Mouse (Mus musculus) gastrocnemius, postnatal 14 days (tissue): ENCODE measurements around the gene Parp14. TPM values are rescaled to one million over a fixed set of nuclear protein-coding genes. Genes with fewer than 3 reads are reported as not detected.
"Not testable (repeated sequence)": the region's sequence is repeated elsewhere in the genome, so short reads cannot be mapped to it uniquely, and the experiment has no call there.

ENCODE experiments used
- DNase-seq: peaks from one replicate; pipeline ENCODE4 v3.0.0; 2021; ENCODE audit warnings: mixed read lengths
- intact Hi-C: fragments of 180-260 bp; cut with DNase I; formaldehyde crosslinking; loops from one replicate; pipeline ENCODE4 v1.15.1; 2025; ENCODE audit warnings: low total_unique reads
- long read RNA-seq, 2 experiments: library from polyadenylated mRNA; stranded (forward); transcript quantifications; one replicate each; pipeline ENCODE4 v2.0.0; 2021
- total RNA-seq, 2 experiments: library from RNA; stranded (reverse); gene quantifications; 2 replicates each; pipeline ENCODE4 v1.2.3; 2021

Parp14 gene
- 1 to 10 TPM; 3.0 to 3.3 TPM for total RNA-seq
- long read RNA-seq, experiment 1 = 0 reads
- long read RNA-seq, experiment 2, full-length matches to known transcripts = 1 of 1 reads
- long read RNA-seq, experiment 2, partial matches to known transcripts = 0 of 1 reads
- long read RNA-seq, experiment 2, other reads (novel, unspliced or antisense) = 0 of 1 reads

- DNase-seq = peak; percentile 22
- intact Hi-C loops = no loop called here
These were observed at the start of gene Parp14 for GRCm38 (mm10) chr16:35871048-35871851. Gene Parp14, minus strand, starts transcription at chr16:35871544.

DNA sequence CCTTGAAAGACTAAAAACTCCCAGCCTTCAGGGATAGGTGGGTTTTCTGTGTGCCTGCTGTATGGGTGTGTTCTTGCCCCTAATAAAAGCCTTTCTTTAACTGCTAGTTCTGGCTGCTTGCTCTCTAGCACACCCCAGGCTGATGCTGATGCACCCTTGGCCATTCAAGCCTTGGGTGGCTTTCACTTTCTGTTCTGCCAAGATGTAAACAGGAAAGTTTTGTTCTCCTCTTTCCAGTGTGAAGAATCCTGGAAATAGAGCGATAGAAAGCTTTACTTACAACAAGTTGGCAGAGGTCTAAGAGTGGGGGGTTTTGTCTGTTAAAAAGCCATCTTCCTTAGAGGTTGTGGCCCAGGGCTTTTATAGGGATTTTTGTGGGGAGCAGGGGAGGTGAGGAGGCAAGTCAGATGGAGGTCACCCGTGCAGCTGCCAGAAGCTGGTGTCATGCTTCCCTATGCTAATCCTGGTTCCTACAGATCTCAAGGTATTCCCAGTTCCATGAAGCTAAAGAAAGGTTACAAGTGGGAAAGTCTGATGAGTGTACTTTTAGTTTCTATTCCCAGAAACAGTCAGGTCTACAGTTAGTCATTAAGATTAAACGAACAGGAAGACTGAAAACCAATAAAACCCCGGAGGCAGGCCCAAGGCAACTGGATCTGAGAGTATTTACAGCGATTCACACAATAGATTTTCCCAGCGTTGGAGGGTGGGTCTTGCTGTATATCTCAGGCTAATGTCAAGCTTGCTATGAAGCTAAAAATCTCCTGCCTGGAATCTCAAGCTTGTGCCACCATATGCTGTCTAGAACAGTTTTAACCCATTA, 47.6 kb upstream of the Parp14 start:
- no peak for DNase-seq
- intact Hi-C loops = no loop called here

GRCm38 (mm10) chr16:35914301-35914700, 43.0 kb upstream of the Parp14 start:
- intact Hi-C loops = no loop called here
- DNase-seq = no peak

DNA sequence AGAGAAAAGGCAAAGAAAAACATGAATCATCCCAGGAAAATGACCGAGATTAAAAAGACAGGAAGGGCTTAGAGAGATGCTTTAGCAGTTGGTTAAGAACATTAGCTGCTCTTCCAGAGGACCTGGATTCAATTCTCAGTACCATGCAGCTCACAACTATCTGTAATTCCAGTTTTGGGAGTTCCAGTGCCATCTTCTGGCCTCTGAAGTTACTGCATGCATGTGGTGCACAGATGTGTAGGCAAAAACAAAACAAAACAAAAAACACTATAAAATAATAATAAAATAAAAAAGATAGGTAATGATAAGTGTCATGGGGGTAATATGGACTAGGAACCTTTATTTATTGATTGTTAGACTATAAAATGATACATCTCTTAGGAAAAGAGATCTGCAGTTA, 42.2 kb upstream of the Parp14 start:
- intact Hi-C loops = no loop called here

DNA sequence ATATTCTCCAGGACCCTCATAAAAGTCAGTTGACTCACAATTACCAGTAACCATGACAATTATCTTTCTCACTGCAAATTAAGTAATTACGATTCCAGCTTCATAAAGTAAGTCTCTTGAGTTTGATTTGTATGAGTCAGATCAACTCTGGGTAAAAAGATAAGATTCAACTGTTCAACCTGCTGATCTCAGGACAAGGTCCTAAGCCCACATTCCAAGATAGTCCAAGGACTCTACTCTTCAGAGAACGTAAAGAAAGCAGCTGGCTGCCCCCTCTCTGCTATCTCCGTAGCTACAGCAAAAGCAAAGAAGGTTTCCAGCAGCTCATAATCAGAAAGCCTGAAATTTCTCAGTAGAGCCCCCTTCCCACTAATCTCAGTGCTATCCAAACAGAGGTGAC, 40.1 kb upstream of the Parp14 start:
- intact Hi-C loops = no loop called here

More for the DNA sequence above, 42.2 kb upstream of the Parp14 start:
- no peak for DNase-seq

GRCm38 (mm10) chr16:35907432-35908201, 36.3 kb upstream of the Parp14 start:
- intact Hi-C loops = no loop called here
- no peak for DNase-seq

More for the DNA sequence above, 40.1 kb upstream of the Parp14 start:
- no peak for DNase-seq

DNA sequence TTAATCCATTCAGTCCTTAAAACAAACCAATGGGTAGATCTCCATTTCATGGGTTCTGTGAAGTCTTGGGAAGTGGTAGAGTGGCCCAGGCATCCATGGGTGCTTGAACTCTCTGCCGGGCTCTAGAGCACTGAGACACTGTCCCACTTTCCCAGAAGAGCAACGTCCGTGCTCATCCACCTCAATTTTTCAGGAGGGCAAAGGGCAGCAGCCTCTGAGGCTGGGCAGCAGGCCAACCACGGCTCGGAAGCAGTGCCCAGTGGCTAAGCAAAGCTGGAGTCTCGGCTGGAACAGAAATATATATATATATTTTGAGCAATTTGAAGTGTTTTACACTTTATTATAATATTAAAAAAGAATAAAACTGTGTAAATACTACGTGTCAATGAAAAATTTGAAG, 35.5 kb upstream of the Parp14 start:
- no peak for DNase-seq
- intact Hi-C loops = no loop called here

GRCm38 (mm10) chr16:35905819-35906485, 34.6 kb upstream of the Parp14 start:
- DNase-seq = no peak
- intact Hi-C loops = no loop called here

DNA sequence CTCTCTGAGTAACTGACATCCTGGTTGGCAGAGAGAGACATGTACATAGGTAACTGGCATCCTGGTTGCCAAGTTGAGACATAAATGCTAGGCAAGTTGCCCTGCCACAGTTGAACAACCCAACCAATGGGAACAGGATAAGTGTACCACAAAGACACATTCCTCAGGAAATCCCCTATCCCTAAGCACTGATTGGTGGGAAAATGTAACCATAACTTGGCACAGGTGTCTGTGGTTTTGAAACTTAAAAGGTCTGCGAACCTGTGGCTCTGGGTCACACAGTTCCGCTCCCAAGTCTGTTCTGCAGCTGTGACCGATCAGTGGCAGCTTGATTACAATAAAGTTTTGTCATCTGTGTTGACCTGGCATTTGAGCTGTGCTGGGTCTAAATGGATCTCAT, 34.0 kb upstream of the Parp14 start:
- intact Hi-C loops = no loop called here
- DNase-seq = no peak

DNA sequence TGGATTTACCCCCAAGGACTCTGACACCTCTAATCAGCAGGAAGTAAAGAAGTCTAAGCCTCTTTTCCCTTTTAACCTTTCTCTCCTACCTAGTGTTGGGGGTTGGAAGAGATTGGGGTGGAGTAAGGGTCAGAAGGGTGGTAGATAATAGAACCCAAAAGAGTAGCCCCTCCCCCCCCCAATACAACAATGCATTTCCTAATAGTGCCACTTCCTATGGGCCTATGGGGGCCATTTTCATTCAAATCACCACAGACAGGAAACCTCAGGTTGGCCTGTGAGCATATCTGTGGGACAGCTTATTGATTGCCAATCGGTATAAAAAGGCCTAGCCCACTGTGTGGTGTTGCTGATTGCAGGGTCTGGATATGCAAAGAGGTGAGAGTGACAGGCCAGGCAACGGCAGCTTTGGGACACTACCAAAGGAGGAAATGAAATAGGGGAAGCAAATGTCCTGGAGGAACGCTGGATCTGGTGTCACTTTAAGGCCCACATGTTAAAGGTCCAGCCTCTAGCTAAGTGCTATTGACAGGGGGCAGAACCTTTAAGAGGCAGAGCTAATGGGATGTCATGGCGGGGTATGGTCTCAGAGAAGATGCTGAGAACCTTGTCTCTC, 32.9 kb upstream of the Parp14 start:
- intact Hi-C loops = no loop called here
- no peak for DNase-seq

GRCm38 (mm10) chr16:35903014-35903640, 31.8 kb upstream of the Parp14 start:
- intact Hi-C loops = no loop called here
- no peak for DNase-seq

DNA sequence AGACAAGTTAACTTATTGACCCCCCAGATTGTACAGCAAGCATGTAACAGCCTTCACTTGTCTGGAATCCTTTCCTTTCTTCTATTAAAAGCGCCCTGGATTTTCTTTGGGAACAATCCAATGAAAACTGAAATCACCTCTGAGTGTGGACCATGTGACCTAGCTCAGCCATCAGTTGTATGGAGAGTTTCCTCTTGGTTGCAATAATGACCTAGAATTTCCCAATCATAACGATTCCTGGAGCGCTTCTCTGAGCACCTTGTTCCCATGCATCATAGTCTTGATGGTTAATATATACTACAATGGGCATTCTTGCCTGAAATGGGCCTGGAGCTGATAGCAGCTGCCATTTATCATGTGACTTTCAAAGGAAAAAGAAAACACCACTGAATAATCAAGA, 29.2 kb upstream of the Parp14 start:
- DNase-seq = no peak
- intact Hi-C loops = no loop called here

- DNase-seq = no peak
- intact Hi-C loops = no loop called here
These were observed 23.7 kb upstream of the Parp14 start for GRCm38 (mm10) chr16:35894997-35895396.

GRCm38 (mm10) chr16:35891603-35892002, 20.3 kb upstream of the Parp14 start:
- intact Hi-C loops, DNase-seq: not testable (repeated sequence)

DNA sequence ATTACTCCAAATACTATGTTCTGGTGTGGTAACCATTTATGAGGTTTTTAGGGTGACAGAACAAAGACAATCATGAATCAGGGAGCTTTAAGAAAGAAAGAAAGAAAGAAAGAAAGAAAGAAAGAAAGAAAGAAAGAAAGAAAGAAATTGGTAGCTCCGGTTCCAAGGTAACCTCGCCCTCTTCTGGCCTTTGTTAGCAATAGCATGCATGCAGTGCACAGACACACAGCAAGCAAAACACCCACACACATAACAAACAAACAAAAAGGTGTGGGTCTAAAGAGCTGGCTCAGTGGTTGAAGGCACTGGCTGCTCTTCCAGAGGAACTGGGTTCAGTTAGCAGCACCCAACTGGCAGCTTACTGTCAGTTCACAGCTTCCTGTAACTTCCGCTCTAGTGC, 19.3 kb upstream of the Parp14 start:
- DNase-seq = no peak
- intact Hi-C loops = no loop called here

GRCm38 (mm10) chr16:35888910-35889309, 17.6 kb upstream of the Parp14 start:
- intact Hi-C loops = no loop called here
- no peak for DNase-seq

GRCm38 (mm10) chr16:35888174-35888573, 16.8 kb upstream of the Parp14 start:
- no peak for DNase-seq
- intact Hi-C loops = no loop called here

DNA sequence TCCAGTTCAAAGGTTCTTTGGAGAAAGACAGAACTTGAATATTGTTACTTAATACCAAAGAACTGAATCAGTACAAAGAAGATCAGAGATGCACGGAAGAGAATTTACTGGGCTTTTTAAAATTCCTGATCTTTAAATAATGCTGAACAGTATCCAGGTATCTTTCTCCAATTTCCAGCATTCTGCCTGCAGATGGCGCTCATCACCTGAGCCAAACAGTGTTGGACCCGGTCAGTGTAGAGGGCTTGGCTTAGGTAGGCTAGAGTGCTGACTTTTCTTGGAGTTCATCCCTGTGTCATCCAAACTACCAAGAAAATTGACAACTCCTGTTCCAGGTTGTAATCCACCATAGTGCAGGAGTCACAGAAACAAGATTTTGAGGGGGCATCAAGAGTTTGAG, 3.1 kb upstream of the Parp14 start:
- peak; percentile 53 for DNase-seq
- intact Hi-C loops = no loop called here
